Mouse (Mus musculus) right cerebral cortex, postnatal 14 days (tissue): ENCODE measurements at regions not wholly inside any gene's neighbourhood (a gene's known extent, or its start where the extent isn't known, plus 50 kb on each side); places are given as distances from the start of the nearest gene placed in this dataset.
"Not testable (repeated sequence)": the region's sequence is repeated elsewhere in the genome, so short reads cannot be mapped to it uniquely, and the experiment has no call there.

Source experiments
- DNase-seq: peaks from one replicate; pipeline ENCODE4 v3.0.0; 2022

- DNase-seq = no peak
Observed at GRCm38 (mm10) chr2:149283274-149283673, 121.6 kb upstream of the Cst10 start.

DNA sequence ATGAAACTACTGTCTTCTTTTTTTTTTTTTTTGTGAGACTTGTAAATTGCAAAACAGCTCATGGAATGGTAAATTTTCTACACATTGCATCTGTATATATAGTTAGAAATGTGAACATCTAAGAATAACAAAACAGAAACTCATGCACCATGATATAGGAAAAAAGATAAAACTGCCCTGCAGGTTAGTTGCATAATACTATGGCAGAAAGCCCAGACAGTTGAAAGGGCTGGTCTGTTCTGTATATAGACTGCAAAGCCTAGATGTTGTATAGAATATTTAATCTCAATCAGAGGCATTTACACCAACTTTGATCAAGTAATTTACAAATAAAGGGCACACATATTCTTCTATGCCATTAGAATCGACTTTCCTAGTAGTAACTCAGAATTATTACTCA is 120.7 kb upstream of the Cst10 start:
- DNase-seq = no peak

DNA sequence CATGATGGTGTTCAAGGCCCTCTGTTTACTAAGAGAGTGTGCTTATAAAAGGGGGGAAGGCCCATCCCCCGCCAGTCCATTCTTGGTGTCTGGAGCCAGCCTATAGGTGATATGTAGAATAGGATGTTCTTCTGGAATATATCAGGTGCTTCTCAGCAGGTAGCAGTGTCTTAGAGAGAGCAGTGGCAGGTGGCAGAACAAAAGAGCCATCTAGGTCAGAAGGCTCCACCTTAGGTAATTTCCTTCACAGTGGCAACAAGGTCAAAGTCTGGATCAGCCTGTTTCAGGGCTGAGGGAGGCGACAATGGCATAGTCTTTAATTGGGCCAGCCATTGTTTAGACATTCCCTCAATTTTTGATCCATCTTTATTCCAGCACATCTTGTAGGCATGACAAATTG is 107.9 kb upstream of the Cst10 start:
- not testable (repeated sequence) for DNase-seq

- no peak for DNase-seq
Observed at GRCm38 (mm10) chr2:149305553-149305952, 99.3 kb upstream of the Cst10 start.

DNA sequence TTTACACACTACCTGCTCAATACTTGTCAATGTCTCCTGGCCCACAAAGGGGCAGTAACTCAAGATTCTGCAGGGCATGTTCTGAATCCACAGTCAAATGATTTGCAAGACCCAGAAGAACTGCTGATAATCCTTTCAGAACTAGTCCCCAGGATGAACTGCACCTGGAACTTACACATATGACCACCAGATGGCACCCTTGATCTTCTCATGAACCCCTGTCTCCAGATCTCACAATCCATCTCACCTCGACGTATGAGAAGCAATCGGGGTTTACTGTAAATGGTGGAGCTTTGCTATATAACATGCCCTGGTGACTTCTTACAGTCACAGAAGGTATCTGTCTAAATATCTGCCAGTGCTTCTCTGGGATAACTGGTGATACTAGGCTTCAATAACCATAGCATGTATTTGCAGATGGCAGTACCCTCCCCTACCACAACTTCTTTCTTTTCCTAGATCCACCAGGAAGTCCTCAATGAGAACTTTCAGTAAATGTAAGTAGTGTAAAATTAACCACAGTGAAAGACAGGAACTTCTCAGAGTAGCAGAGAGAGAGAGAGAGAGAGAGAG is 54.5 kb upstream of the Cst10 start:
- peak; percentile 21 for DNase-seq
